Mouse (Mus musculus) kidney, embryonic 14.5 days (tissue): ENCODE results near the gene Bpifc. TPM values are rescaled to one million over a fixed set of nuclear protein-coding genes. Genes with fewer than 3 reads are reported as not detected.

Experiments
- ATAC-seq: fragments of 200-750 bp; cut with Nextera tagmentation; 2 replicates; pipeline ENCODE4 v1.8.0; 2017; ENCODE audit warnings: moderate number of reproducible peaks, mild to moderate bottlenecking, moderate TSS enrichment, moderate library complexity; ENCODE audit not compliant: low FRiP score, low TSS enrichment
- H3K27ac ChIP-seq: fragments of 300-500 bp; sonication (generic); 2 replicates; pipeline ENCODE4 v1.5.1; 2014; ENCODE audit warnings: low read depth, mild to moderate bottlenecking, low read length, moderate library complexity, mixed read lengths
- H3K27me3 ChIP-seq: fragments of 300-500 bp; sonication (generic); 2 replicates; pipeline ENCODE4 v1.6.1; 2014; ENCODE audit warnings: mild to moderate bottlenecking, low read length; ENCODE audit not compliant: control insufficient read depth, insufficient read depth
- H3K36me3 ChIP-seq: fragments of 300-500 bp; sonication (generic); 2 replicates; pipeline ENCODE4 v1.6.1; 2014; ENCODE audit warnings: low read length, mixed read lengths; ENCODE audit not compliant: control insufficient read depth, insufficient read depth
- H3K4me1 ChIP-seq: fragments of 300-500 bp; sonication (generic); 2 replicates; pipeline ENCODE4 v1.6.1; 2014; ENCODE audit warnings: low read length, mixed read lengths; ENCODE audit not compliant: control insufficient read depth, insufficient read depth
- H3K4me2 ChIP-seq: fragments of 300-500 bp; sonication (generic); replicated peaks from 2 replicates; pipeline ENCODE4 v1.6.1; 2014; ENCODE audit warnings: low read depth, mild to moderate bottlenecking, low read length
- H3K4me3 ChIP-seq: fragments of 300-500 bp; sonication (generic); 2 replicates; pipeline ENCODE4 v1.5.1; 2014; ENCODE audit warnings: mild to moderate bottlenecking, low read length
- H3K9ac ChIP-seq: fragments of 300-500 bp; sonication (generic); 2 replicates; pipeline ENCODE4 v1.6.1; 2014; ENCODE audit warnings: low read depth, mild to moderate bottlenecking, low read length, moderate library complexity
- H3K9me3 ChIP-seq: fragments of 300-500 bp; sonication (generic); 2 replicates; pipeline ENCODE4 v1.6.1; 2016; ENCODE audit warnings: low read length; ENCODE audit not compliant: control insufficient read depth
- WGBS: fragments of 180-500 bp; shearing (Covaris S2); extraction: QIAGEN DNeasy Blood & Tissue Kit; methylation state at CpG from one replicate; pipeline ENCODE4 v1.1.7; 2014; 5-methylcytosine and 5-hydroxymethylcytosine counted together
- polyA plus RNA-seq: library from polyadenylated mRNA; unstranded; fragments of >200 nt; fragmentation: Nextera tagmentation; extraction: Ambion mirVana; gene quantifications from 2 replicates; pipeline ENCODE4 v1.2.1, GENCODE M21; 2014

Bpifc gene
- polyA plus RNA-seq = 0.14 and 0.30 TPM in 2 replicates

GRCm38 (mm10) chr10:86011781-86012180, at the start of gene Bpifc:
Gene Bpifc (minus strand): TSS chr10:86011895.
- Histone ChIP-seq H3K27me3 (0 out of 2 replicates have a peak, but pooled peaks cover 13% of the 10 kb centered on the region), H3K9ac (no peak within 1 kb of the TSS), H3K27ac (no peak within 1 kb of the TSS), H3K36me3 (no peaks in the 10 kb centered on the region), H3K9me3 (no peaks in the 10 kb centered on the region), H3K4me1 (no peaks in the 10 kb centered on the region), H3K4me2 (no peak within 1 kb of the TSS), H3K4me3 (no peak within 1 kb of the TSS)
- no peak for ATAC-seq
- 84% methylated on average over 2 of the region's 2 CpGs for WGBS

- no peak overlapping the region for H3K9ac ChIP-seq
- no peak overlapping the region for H3K4me3 ChIP-seq
- ATAC-seq = no peak
- H3K27ac ChIP-seq = no peak overlapping the region
- no peak overlapping the region for H3K4me2 ChIP-seq
- peaks cover 5% of the 10 kb centered on the region for H3K9me3 ChIP-seq
- WGBS = 49% methylated on average over 3 of the region's 3 CpGs
- 0 out of 2 replicates have a peak, but pooled peaks cover 3% of the 10 kb centered on the region for H3K36me3 ChIP-seq
- no peaks in the 10 kb centered on the region for H3K27me3 ChIP-seq
- peaks cover 3% of the 10 kb centered on the region; the same call in 1 of the 2 replicates for H3K4me1 ChIP-seq
These were observed 48.6 kb upstream of the Bpifc start for GRCm38 (mm10) chr10:86060267-86060666.

- Histone ChIP-seq H3K4me3 (no peak overlapping the region), H3K4me2 (no peak overlapping the region), H3K9ac (no peak overlapping the region), H3K36me3 (0 out of 2 replicates have a peak, but pooled peaks cover 3% of the 10 kb centered on the region), H3K27ac (no peak overlapping the region), H3K27me3 (no peaks in the 10 kb centered on the region), H3K9me3 (peaks cover 5% of the 10 kb centered on the region), H3K4me1 (no peaks in the 10 kb centered on the region)
- ATAC-seq = no peak
- WGBS = 71% methylated on average over 2 of the region's 2 CpGs
These were observed 46.0 kb upstream of the Bpifc start for GRCm38 (mm10) chr10:86057712-86058111.

- H3K4me3 ChIP-seq = no peak overlapping the region
- no peak overlapping the region for H3K9ac ChIP-seq
- no peaks in the 10 kb centered on the region for H3K27me3 ChIP-seq
- 87% methylated on average over 11 of the region's 11 CpGs for WGBS
- H3K36me3 ChIP-seq = 0 out of 2 replicates have a peak, but pooled peaks cover 3% of the 10 kb centered on the region
- H3K4me1 ChIP-seq = no peaks in the 10 kb centered on the region
- ATAC-seq = no peak
- H3K27ac ChIP-seq = no peak overlapping the region
- peaks cover 5% of the 10 kb centered on the region for H3K9me3 ChIP-seq
- H3K4me2 ChIP-seq = no peak overlapping the region
These were observed 45.6 kb upstream of the Bpifc start for GRCm38 (mm10) chr10:86057286-86057685.

GRCm38 (mm10) chr10:86056297-86056903, 44.7 kb upstream of the Bpifc start:
- Histone ChIP-seq H3K36me3 (0 out of 2 replicates have a peak, but pooled peaks cover 3% of the 10 kb centered on the region), H3K9me3 (no peaks in the 10 kb centered on the region), H3K4me3 (no peak overlapping the region), H3K27ac (no peak overlapping the region), H3K9ac (no peak overlapping the region), H3K4me2 (no peak overlapping the region), H3K27me3 (no peaks in the 10 kb centered on the region), H3K4me1 (no peaks in the 10 kb centered on the region)
- no peak for ATAC-seq
- WGBS = 87% methylated on average over 8 of the region's 8 CpGs

- H3K9ac ChIP-seq = no peak overlapping the region; the same call in 1 of the 2 replicates
- no peak overlapping the region for H3K4me3 ChIP-seq
- no peak overlapping the region for H3K27ac ChIP-seq
- no peaks in the 10 kb centered on the region for H3K4me1 ChIP-seq
- H3K9me3 ChIP-seq = peaks cover 5% of the 10 kb centered on the region; the same call in 1 of the 2 replicates
- H3K36me3 ChIP-seq = peaks cover 7% of the 10 kb centered on the region; the same call in 1 of the 2 replicates
- H3K4me2 ChIP-seq = no peak overlapping the region
- 70% methylated on average over 10 of the region's 10 CpGs for WGBS
- no peaks in the 10 kb centered on the region for H3K27me3 ChIP-seq
- no peak for ATAC-seq
These were observed 41.3 kb upstream of the Bpifc start for GRCm38 (mm10) chr10:86052818-86053522.

GRCm38 (mm10) chr10:86050522-86050921, 38.8 kb upstream of the Bpifc start:
- no peaks in the 10 kb centered on the region for H3K4me1 ChIP-seq
- no peak for ATAC-seq
- H3K4me3 ChIP-seq = no peak overlapping the region
- H3K9me3 ChIP-seq = peaks cover 5% of the 10 kb centered on the region; the same call in 1 of the 2 replicates
- H3K27ac ChIP-seq = no peak overlapping the region
- no peaks in the 10 kb centered on the region for H3K27me3 ChIP-seq
- 36% methylated on average over 2 of the region's 2 CpGs for WGBS
- no peak overlapping the region for H3K4me2 ChIP-seq
- H3K9ac ChIP-seq = no peak overlapping the region
- H3K36me3 ChIP-seq = peaks cover 8% of the 10 kb centered on the region

- Histone ChIP-seq H3K4me1 (no peaks in the 10 kb centered on the region), H3K36me3 (peaks cover 15% of the 10 kb centered on the region), H3K9me3 (peaks cover 5% of the 10 kb centered on the region; the same call in 1 of the 2 replicates), H3K27ac (no peak overlapping the region), H3K27me3 (no peaks in the 10 kb centered on the region), H3K9ac (no peak overlapping the region), H3K4me2 (no peak overlapping the region), H3K4me3 (no peak overlapping the region)
- 89% methylated on average over 9 of the region's 9 CpGs for WGBS
- ATAC-seq = no peak
These were observed 36.1 kb upstream of the Bpifc start for GRCm38 (mm10) chr10:86047786-86048185.

- H3K27me3 ChIP-seq = no peaks in the 10 kb centered on the region
- no peak overlapping the region for H3K4me3 ChIP-seq
- 94% methylated on average over 1 of the region's 1 CpGs for WGBS
- ATAC-seq = no peak
- no peak overlapping the region for H3K27ac ChIP-seq
- peaks cover 22% of the 10 kb centered on the region for H3K36me3 ChIP-seq
- no peak overlapping the region for H3K9ac ChIP-seq
- H3K4me2 ChIP-seq = no peak overlapping the region
- peaks cover 5% of the 10 kb centered on the region; the same call in 1 of the 2 replicates for H3K9me3 ChIP-seq
- H3K4me1 ChIP-seq = no peaks in the 10 kb centered on the region
These were observed 34.7 kb upstream of the Bpifc start for GRCm38 (mm10) chr10:86046371-86046770.
